Mouse (Mus musculus) liver, adult 2 months (tissue): ENCODE measurements at regions not wholly inside any gene's neighbourhood (a gene's known extent, or its start where the extent isn't known, plus 50 kb on each side); places are given as distances from the start of the nearest gene placed in this dataset.

Experiments
- DNase-seq: peaks from one replicate; pipeline ENCODE4 v3.0.0-alpha.2; 2011; ENCODE audit warnings: low read depth, low spot score; ENCODE audit errors: extremely low read depth
- H3K27ac ChIP-seq: fragments of 200-500 bp; replicated peaks from 2 replicates; pipeline ENCODE4 v1.5.1; 2012; ENCODE audit warnings: low read depth, mild to moderate bottlenecking, control low read depth, inconsistent platforms, low read length; ENCODE audit not compliant: insufficient read depth
- H3K27me3 ChIP-seq: fragments of 200-500 bp; 2 replicates; pipeline ENCODE4 v1.6.1; 2012; ENCODE audit warnings: mild to moderate bottlenecking, moderate library complexity, low read length, inconsistent platforms; ENCODE audit not compliant: control insufficient read depth, insufficient read depth
- H3K36me3 ChIP-seq: fragments of 200-500 bp; 2 replicates; pipeline ENCODE4 v1.6.1; 2012; ENCODE audit warnings: low read length, inconsistent platforms; ENCODE audit not compliant: control insufficient read depth, insufficient read depth
- H3K4me1 ChIP-seq: fragments of 200-500 bp; 2 replicates; pipeline ENCODE4 v1.6.1; 2011; ENCODE audit warnings: low read length; ENCODE audit not compliant: control insufficient read depth, insufficient read depth
- H3K4me3 ChIP-seq: fragments of 200-500 bp; 2 replicates; pipeline ENCODE4 v1.5.1; 2011; ENCODE audit warnings: low read depth, mild to moderate bottlenecking, control low read depth, low read length, moderate library complexity; ENCODE audit not compliant: insufficient read depth
- H3K79me2 ChIP-seq: fragments of 200-500 bp; 2 replicates; pipeline ENCODE4 v1.6.1; 2012; ENCODE audit warnings: inconsistent platforms, mild to moderate bottlenecking, low read length, moderate library complexity; ENCODE audit not compliant: control insufficient read depth, insufficient read depth
- H3K9ac ChIP-seq: fragments of 200-500 bp; 2 replicates; pipeline ENCODE4 v1.6.1; 2012; ENCODE audit warnings: low read depth, mild to moderate bottlenecking, control low read depth, inconsistent platforms, low read length
- CTCF ChIP-seq: fragments of 200-500 bp; IDR thresholded peaks from 2 replicates; pipeline ENCODE4 v1.5.1; 2011; ENCODE audit warnings: low read depth, low read length, control low read depth
- POLR2A ChIP-seq: fragments of 200-500 bp; IDR thresholded peaks from 2 replicates; pipeline ENCODE4 v1.6.1; 2011; ENCODE audit warnings: low read length, control low read depth; ENCODE audit not compliant: insufficient read depth; ENCODE audit errors: extremely low read depth
- WGBS: fragments of 180-500 bp; shearing (Covaris S2); methylation state at CpG from one replicate; pipeline ENCODE4 v1.1.7; 2018; 5-methylcytosine and 5-hydroxymethylcytosine counted together

DNA sequence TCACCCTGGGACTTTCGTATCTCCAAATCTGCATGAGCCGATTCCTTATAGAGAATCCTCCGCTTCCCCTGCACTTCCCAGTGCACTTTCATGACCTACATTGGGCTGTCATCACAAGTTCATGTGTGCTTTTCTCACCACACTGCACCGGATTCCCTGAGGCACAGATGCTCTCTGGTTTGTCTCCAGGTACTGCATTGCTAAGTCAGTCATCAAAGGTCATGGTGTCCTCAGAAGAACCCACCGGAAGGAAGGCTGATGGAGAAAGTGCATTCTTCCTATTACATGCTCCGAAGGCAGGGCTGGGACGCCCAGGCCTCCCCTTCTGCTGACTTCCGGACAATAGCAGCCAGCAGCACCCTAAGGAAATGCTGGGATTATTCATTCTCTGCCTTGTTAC, 116.1 kb upstream of the Aldh1b1 start:
- no peak for TF ChIP-seq CTCF
- TF ChIP-seq POLR2A, result no peak
- 82% methylated on average over 8 of the region's 8 CpGs for WGBS
- Histone ChIP-seq H3K36me3 (no peaks in the 10 kb centered on the region), H3K9ac (no peak overlapping the region), H3K4me3 (no peak overlapping the region), H3K4me1 (no peaks in the 10 kb centered on the region), H3K79me2 (no peaks in the 10 kb centered on the region), H3K27ac (no peak overlapping the region), H3K27me3 (no peaks in the 10 kb centered on the region)
- no peak for DNase-seq

DNA sequence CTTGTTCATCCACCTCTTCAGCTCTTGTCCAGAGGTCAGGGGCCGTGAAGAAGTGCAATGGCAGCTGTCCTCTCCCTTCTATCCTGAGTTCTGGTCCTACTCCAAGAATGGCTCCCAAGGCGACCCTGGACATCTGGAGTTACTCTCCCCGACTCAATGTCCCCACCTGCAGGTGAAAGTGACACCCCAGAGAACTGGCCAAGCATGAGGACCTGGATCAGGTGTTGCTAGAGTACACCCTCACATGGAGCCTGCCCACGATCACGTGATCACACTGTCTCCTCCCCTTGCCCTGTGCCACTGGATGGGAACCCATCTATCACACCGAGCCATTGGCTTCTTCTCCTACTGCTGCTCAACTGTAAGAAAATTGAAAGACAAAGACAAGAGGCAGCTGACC, 122.7 kb upstream of the Aldh1b1 start:
- H3K79me2 ChIP-seq, result no peaks in the 10 kb centered on the region
- H3K36me3 ChIP-seq, result no peaks in the 10 kb centered on the region
- no peaks in the 10 kb centered on the region for H3K27me3 ChIP-seq
- peak; percentile 31; the same call in 1 of the 2 replicates for TF ChIP-seq CTCF
- TF ChIP-seq POLR2A, result no peak
- no peak overlapping the region for H3K27ac ChIP-seq
- H3K9ac ChIP-seq, result no peak overlapping the region
- no peak overlapping the region for H3K4me3 ChIP-seq
- 66% methylated on average over 6 of the region's 6 CpGs for whole genome bisulfite sequencing
- peak; percentile 9 for DNase-seq
- no peaks in the 10 kb centered on the region for H3K4me1 ChIP-seq

DNA sequence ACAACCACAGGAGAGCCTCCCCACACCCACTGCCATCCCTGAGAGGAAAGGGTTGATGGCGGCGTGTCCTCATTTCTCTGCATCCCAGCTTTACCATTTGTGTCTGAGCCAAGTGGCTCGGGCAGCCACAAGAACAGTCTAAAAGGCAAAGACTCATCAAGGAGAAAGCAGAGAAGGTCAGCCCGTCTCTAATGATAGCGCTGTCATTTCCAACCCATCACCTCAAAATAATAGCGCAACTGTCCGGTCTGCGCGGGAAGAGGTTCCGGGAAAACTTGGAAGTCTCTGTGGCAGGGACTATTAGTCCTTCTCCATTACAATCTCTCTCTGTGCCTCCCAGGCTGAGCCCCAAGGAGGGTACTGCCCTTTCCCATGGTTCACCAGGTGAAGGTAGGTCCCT, 124.5 kb upstream of the Aldh1b1 start:
- no peak for DNase-seq
- no peaks in the 10 kb centered on the region for H3K27me3 ChIP-seq
- TF ChIP-seq CTCF (no peak), POLR2A (no peak)
- H3K4me3 ChIP-seq, result no peak overlapping the region
- H3K4me1 ChIP-seq, result no peaks in the 10 kb centered on the region
- no peaks in the 10 kb centered on the region for H3K36me3 ChIP-seq
- no peak overlapping the region for H3K27ac ChIP-seq
- no peaks in the 10 kb centered on the region for H3K79me2 ChIP-seq
- H3K9ac ChIP-seq, result no peak overlapping the region
- WGBS, result 92% methylated on average over 10 of the region's 10 CpGs

DNA sequence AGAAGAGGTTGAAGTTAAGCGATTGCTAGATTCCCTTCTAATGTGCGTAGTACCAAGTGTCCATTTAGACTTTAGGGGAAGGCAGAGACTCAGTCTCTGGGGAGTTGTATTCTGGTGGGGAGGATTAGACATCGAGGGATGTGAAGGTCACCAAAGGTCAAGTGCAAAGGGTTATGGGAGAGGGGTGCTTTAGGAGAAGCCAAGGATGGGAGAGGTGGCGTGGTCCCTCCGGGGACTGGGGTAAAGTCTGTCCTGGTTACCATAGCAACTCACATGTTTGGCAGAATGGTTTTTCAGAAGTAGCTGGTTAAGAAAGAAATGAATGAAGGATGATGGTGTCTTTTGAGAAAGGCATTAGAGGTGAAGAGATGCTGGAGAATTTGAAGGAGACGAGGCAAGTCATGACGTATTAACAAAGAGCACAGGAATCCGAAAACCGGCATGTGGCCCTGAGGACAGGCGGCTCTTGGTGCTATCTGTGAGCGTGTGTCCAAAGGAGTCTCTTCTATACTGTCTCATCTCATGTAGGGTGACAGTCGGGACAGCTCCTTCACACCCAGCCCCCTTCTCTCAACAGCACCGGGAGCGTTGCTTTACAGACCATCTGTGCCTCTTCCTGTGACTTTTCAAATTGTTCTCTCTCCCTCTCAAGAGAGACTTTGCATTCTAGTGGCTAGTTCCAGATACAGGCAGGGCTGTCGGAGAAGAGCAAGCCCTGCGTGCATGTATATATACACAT, 125.6 kb upstream of the Aldh1b1 start:
- Histone ChIP-seq H3K4me3 (no peak overlapping the region), H3K27ac (no peak overlapping the region), H3K9ac (no peak overlapping the region), H3K27me3 (no peaks in the 10 kb centered on the region), H3K4me1 (no peaks in the 10 kb centered on the region), H3K79me2 (no peaks in the 10 kb centered on the region), H3K36me3 (no peaks in the 10 kb centered on the region)
- no peak for DNase-seq
- TF ChIP-seq CTCF, result no peak
- no peak for TF ChIP-seq POLR2A
- 69% methylated on average over 16 of the region's 16 CpGs for WGBS

GRCm38 (mm10) chr4:45672262-45673076, 126.4 kb upstream of the Aldh1b1 start:
- WGBS, result 64% methylated on average over 16 of the region's 16 CpGs
- Histone ChIP-seq H3K4me3 (no peak overlapping the region), H3K4me1 (no peaks in the 10 kb centered on the region), H3K79me2 (no peaks in the 10 kb centered on the region), H3K27ac (no peak overlapping the region), H3K27me3 (no peaks in the 10 kb centered on the region), H3K36me3 (no peaks in the 10 kb centered on the region), H3K9ac (no peak overlapping the region)
- TF ChIP-seq CTCF, result no peak
- TF ChIP-seq POLR2A, result no peak
- DNase-seq, result no peak

- no peak overlapping the region for H3K9ac ChIP-seq
- H3K4me1 ChIP-seq, result no peaks in the 10 kb centered on the region
- no peak overlapping the region for H3K4me3 ChIP-seq
- TF ChIP-seq POLR2A (no peak), CTCF (no peak)
- no peaks in the 10 kb centered on the region for H3K79me2 ChIP-seq
- 92% methylated on average over 8 of the region's 8 CpGs for WGBS
- no peaks in the 10 kb centered on the region for H3K36me3 ChIP-seq
- no peaks in the 10 kb centered on the region for H3K27me3 ChIP-seq
- H3K27ac ChIP-seq, result no peak overlapping the region
- DNase-seq, result no peak
Observed at GRCm38 (mm10) chr4:45664372-45664771, 132.1 kb upstream of the Shb start.
